Mouse (Mus musculus): ENCODE measurements at regions not wholly inside any gene's neighbourhood (a gene's known extent, or its start where the extent isn't known, plus 50 kb on each side); places are given as distances from the start of the nearest gene placed in this dataset.

GRCm38 (mm10) chr17:47293178-47293577 lies 75.5 kb upstream of the Mrps10 start:
- TF ChIP-seq CTCF (IDR thresholded peaks at IDR 0.05; ENCODE audit: low read depth, low read length) (no peak), GATA1 (IDR thresholded peaks at IDR 0.05; ENCODE audit: borderline replicate concordance, low read length) (no peak), TAL1 (conservative IDR thresholded peaks at IDR 0.05; ENCODE audit: low read depth, low read length) (no peak), POLR2AphosphoS5 (IDR thresholded peaks at IDR 0.05; ENCODE audit: insufficient replicate concordance, low read depth, low read length) (no peak)
